Mouse (Mus musculus) limb, embryonic 11.5 days (tissue): ENCODE measurements around the gene Mesd. TPM values are rescaled to one million over a fixed set of nuclear protein-coding genes. Genes with fewer than 3 reads are reported as not detected.

Source experiments
- ATAC-seq: fragments of 200-750 bp; cut with Nextera tagmentation; 2 replicates; pipeline ENCODE4 v1.8.0; 2017; ENCODE audit warnings: low read depth; ENCODE audit not compliant: insufficient number of reproducible peaks, low FRiP score, low TSS enrichment
- DNase-seq: peaks from one replicate; pipeline ENCODE4 v3.0.0-alpha.2; 2015; ENCODE audit warnings: low spot score
- H3K27ac ChIP-seq: fragments of 300-500 bp; sonication (generic); replicated peaks from 2 replicates; pipeline ENCODE4 v1.5.1; 2014; ENCODE audit warnings: low read depth, mild to moderate bottlenecking, low read length
- H3K27me3 ChIP-seq: fragments of 300-500 bp; sonication (generic); 2 replicates; pipeline ENCODE4 v1.6.1; 2014; ENCODE audit warnings: mild to moderate bottlenecking, low read length, mixed read lengths; ENCODE audit not compliant: control insufficient read depth, insufficient read depth
- H3K36me3 ChIP-seq: fragments of 300-500 bp; sonication (generic); 2 replicates; pipeline ENCODE4 v1.6.1; 2014; ENCODE audit warnings: mild to moderate bottlenecking, low read length, moderate library complexity, mixed read lengths; ENCODE audit not compliant: control insufficient read depth, insufficient read depth
- H3K4me1 ChIP-seq: fragments of 300-500 bp; sonication (generic); 2 replicates; pipeline ENCODE4 v1.6.1; 2014; ENCODE audit warnings: low read length, mixed read lengths; ENCODE audit not compliant: control insufficient read depth, insufficient read depth
- H3K4me2 ChIP-seq: fragments of 300-500 bp; sonication (generic); 2 replicates; pipeline ENCODE4 v1.6.1; 2014; ENCODE audit warnings: low read depth, mild to moderate bottlenecking, moderate library complexity; ENCODE audit not compliant: severe bottlenecking
- H3K4me3 ChIP-seq: fragments of 300-500 bp; sonication (generic); 2 replicates; pipeline ENCODE4 v1.5.1; 2014; ENCODE audit warnings: low read depth, low read length
- H3K9ac ChIP-seq: fragments of 300-500 bp; sonication (generic); 2 replicates; pipeline ENCODE4 v1.6.1; 2014; ENCODE audit warnings: mild to moderate bottlenecking, low read length
- H3K9me3 ChIP-seq: fragments of 300-500 bp; sonication (generic); 2 replicates; pipeline ENCODE4 v1.6.1; 2016; ENCODE audit warnings: low read length; ENCODE audit not compliant: control insufficient read depth
- WGBS: fragments of 180-500 bp; shearing (Covaris S2); extraction: QIAGEN DNeasy Blood & Tissue Kit; methylation state at CpG from one replicate; pipeline ENCODE4 v1.1.7; 2014; 5-methylcytosine and 5-hydroxymethylcytosine counted together
- polyA plus RNA-seq: library from polyadenylated mRNA; unstranded; fragments of >200 nt; fragmentation: Nextera tagmentation; extraction: Ambion mirVana; gene quantifications from 2 replicates; pipeline ENCODE4 v1.2.1, GENCODE M21; 2014

Gene Mesd
- polyA plus RNA-seq, 1 experiment from 2014 or later: 87.0 TPM

- 88% methylated on average over 11 of the region's 11 CpGs for WGBS
- no peak overlapping the region for H3K4me2 ChIP-seq
- ATAC-seq: no peak
Observed at GRCm38 (mm10) chr7:83898267-83898666, 14.0 kb downstream of the Mesd start.

GRCm38 (mm10) chr7:83900519-83900918 lies 16.3 kb downstream of the Mesd start:
- peaks cover 19% of the 10 kb centered on the region for H3K36me3 ChIP-seq
- no peak overlapping the region for H3K9ac ChIP-seq

More at GRCm38 (mm10) chr7:83898267-83898666, 14.0 kb downstream of the Mesd start:
- no peak overlapping the region for H3K4me3 ChIP-seq
- H3K36me3 ChIP-seq: peaks cover 19% of the 10 kb centered on the region
- peaks cover 4% of the 10 kb centered on the region; the same call in 1 of the 2 replicates for H3K4me1 ChIP-seq
- no peak overlapping the region for H3K9ac ChIP-seq
- no peaks in the 10 kb centered on the region for H3K27me3 ChIP-seq
- H3K27ac ChIP-seq: no peak overlapping the region
- DNase-seq: no peak
- H3K9me3 ChIP-seq: no peaks in the 10 kb centered on the region

GRCm38 (mm10) chr7:83901425-83901824 lies 17.2 kb downstream of the Mesd start:
- peaks cover 19% of the 10 kb centered on the region for H3K36me3 ChIP-seq
- DNase-seq: no peak
- 91% methylated on average over 4 of the region's 4 CpGs for WGBS

More at GRCm38 (mm10) chr7:83900519-83900918, 16.3 kb downstream of the Mesd start:
- no peak for ATAC-seq
- no peaks in the 10 kb centered on the region for H3K9me3 ChIP-seq
- DNase-seq: no peak
- H3K4me2 ChIP-seq: no peak overlapping the region
- H3K4me3 ChIP-seq: no peak overlapping the region
- H3K27me3 ChIP-seq: no peaks in the 10 kb centered on the region
- no peaks in the 10 kb centered on the region for H3K4me1 ChIP-seq
- H3K27ac ChIP-seq: no peak overlapping the region
- WGBS: 79% methylated on average over 3 of the region's 3 CpGs

GRCm38 (mm10) chr7:83902296-83903145 lies 18.3 kb downstream of the Mesd start:
- no peak for DNase-seq
- H3K9me3 ChIP-seq: no peaks in the 10 kb centered on the region
- peaks cover 13% of the 10 kb centered on the region for H3K36me3 ChIP-seq
- H3K9ac ChIP-seq: no peak overlapping the region
- ATAC-seq: no peak
- no peaks in the 10 kb centered on the region for H3K4me1 ChIP-seq
- 70% methylated on average over 5 of the region's 5 CpGs for WGBS
- no peak overlapping the region for H3K27ac ChIP-seq
- H3K4me3 ChIP-seq: no peak overlapping the region
- H3K4me2 ChIP-seq: no peak overlapping the region
- H3K27me3 ChIP-seq: no peaks in the 10 kb centered on the region

More at GRCm38 (mm10) chr7:83901425-83901824, 17.2 kb downstream of the Mesd start:
- Histone ChIP-seq H3K4me1 (no peaks in the 10 kb centered on the region), H3K4me3 (no peak overlapping the region), H3K4me2 (no peak overlapping the region), H3K27ac (no peak overlapping the region), H3K9ac (no peak overlapping the region), H3K27me3 (no peaks in the 10 kb centered on the region), H3K9me3 (no peaks in the 10 kb centered on the region)
- no peak for ATAC-seq

GRCm38 (mm10) chr7:83904831-83905230 lies 20.6 kb downstream of the Mesd start:
- Histone ChIP-seq H3K27ac (no peak overlapping the region), H3K4me3 (no peak overlapping the region), H3K9me3 (no peaks in the 10 kb centered on the region), H3K27me3 (no peaks in the 10 kb centered on the region), H3K4me2 (no peak overlapping the region), H3K9ac (no peak overlapping the region), H3K36me3 (no peaks in the 10 kb centered on the region; the same call in 1 of the 2 replicates), H3K4me1 (no peaks in the 10 kb centered on the region)
- ATAC-seq (no peak), DNase-seq (no peak)
- 88% methylated on average over 3 of the region's 3 CpGs for WGBS

- DNase-seq (no peak), ATAC-seq (no peak)
- no peak overlapping the region for H3K27ac ChIP-seq
- H3K36me3 ChIP-seq: no peaks in the 10 kb centered on the region
- H3K9ac ChIP-seq: no peak overlapping the region
- no peak overlapping the region for H3K4me2 ChIP-seq
- H3K27me3 ChIP-seq: no peaks in the 10 kb centered on the region
- whole genome bisulfite sequencing: 83% methylated on average over 3 of the region's 3 CpGs
- no peaks in the 10 kb centered on the region for H3K9me3 ChIP-seq
- no peaks in the 10 kb centered on the region for H3K4me1 ChIP-seq
- H3K4me3 ChIP-seq: no peak overlapping the region
Observed at GRCm38 (mm10) chr7:83911909-83912308, 27.6 kb downstream of the Mesd start.

- no peak overlapping the region for H3K4me2 ChIP-seq
- ATAC-seq (no peak), DNase-seq (no peak)
- no peak overlapping the region for H3K9ac ChIP-seq
- H3K27me3 ChIP-seq: no peaks in the 10 kb centered on the region
- H3K4me3 ChIP-seq: no peak overlapping the region
- H3K36me3 ChIP-seq: no peaks in the 10 kb centered on the region
- WGBS: 89% methylated on average over 6 of the region's 6 CpGs
- no peaks in the 10 kb centered on the region for H3K4me1 ChIP-seq
- H3K27ac ChIP-seq: no peak overlapping the region
- no peaks in the 10 kb centered on the region for H3K9me3 ChIP-seq
Observed at GRCm38 (mm10) chr7:83913405-83913932, 29.2 kb downstream of the Mesd start.

- H3K27me3 ChIP-seq: no peaks in the 10 kb centered on the region
- H3K4me2 ChIP-seq: no peak overlapping the region
- ATAC-seq: no peak
- no peak overlapping the region for H3K4me3 ChIP-seq
- no peak for DNase-seq
- no peak overlapping the region for H3K9ac ChIP-seq
- 76% methylated on average over 9 of the region's 9 CpGs for WGBS
- no peak overlapping the region for H3K27ac ChIP-seq
- H3K4me1 ChIP-seq: no peaks in the 10 kb centered on the region
- H3K36me3 ChIP-seq: no peaks in the 10 kb centered on the region
- H3K9me3 ChIP-seq: no peaks in the 10 kb centered on the region
Observed at GRCm38 (mm10) chr7:83913995-83914394, 29.7 kb downstream of the Mesd start.
